Mouse (Mus musculus): ENCODE data around the gene Cib3. TPM values are rescaled to one million over a fixed set of nuclear protein-coding genes. Genes with fewer than 3 reads are reported as not detected.

Cib3 gene
- polyA plus RNA-seq, 2 experiments = not detected

- WGBS = 17% methylated on average over 39 of the region's 39 CpGs
- ATAC-seq (ENCODE audit: low FRiP score, low read depth) (peak; percentile 99), DNase-seq (ENCODE audit: low spot score) (peak; percentile 98)
- H3K27me3 ChIP-seq (ENCODE audit: control insufficient read depth, insufficient read depth, low read length) = no peaks in the 10 kb centered on the region
- peak within 1 kb of the TSS; percentile 82 for H3K4me3 ChIP-seq (replicated peaks; ENCODE audit: low read length)
- peaks cover 9% of the 10 kb centered on the region for H3K4me1 ChIP-seq (ENCODE audit: control insufficient read depth, insufficient read depth, low read length)
- H3K9me3 ChIP-seq (ENCODE audit: control insufficient read depth, low read length) = no peaks in the 10 kb centered on the region
- peaks cover 28% of the 10 kb centered on the region for H3K36me3 ChIP-seq (ENCODE audit: control insufficient read depth, insufficient read depth, low read length)
- TF ChIP-seq POLR2A (IDR thresholded peaks at IDR 0.05; ENCODE audit: borderline replicate concordance, extremely low read depth, insufficient read depth, insufficient read length) = no peak
- H3K27ac ChIP-seq (replicated peaks; ENCODE audit: low read depth, low read length) = peak within 1 kb of the TSS; percentile 81
- H3K4me2 ChIP-seq (replicated peaks; ENCODE audit: low read depth, low read length, severe bottlenecking) = peak within 1 kb of the TSS; percentile 75
- peak within 1 kb of the TSS; percentile 84 for H3K9ac ChIP-seq (ENCODE audit: low read depth, low read length, severe bottlenecking)
Measured at GRCm38 (mm10) chr8:72219541-72220363, 7.1 kb upstream of the Cib3 start, which contains the start of gene Fam32a. Gene Fam32a (plus strand): TSS chr8:72219730.

DNA sequence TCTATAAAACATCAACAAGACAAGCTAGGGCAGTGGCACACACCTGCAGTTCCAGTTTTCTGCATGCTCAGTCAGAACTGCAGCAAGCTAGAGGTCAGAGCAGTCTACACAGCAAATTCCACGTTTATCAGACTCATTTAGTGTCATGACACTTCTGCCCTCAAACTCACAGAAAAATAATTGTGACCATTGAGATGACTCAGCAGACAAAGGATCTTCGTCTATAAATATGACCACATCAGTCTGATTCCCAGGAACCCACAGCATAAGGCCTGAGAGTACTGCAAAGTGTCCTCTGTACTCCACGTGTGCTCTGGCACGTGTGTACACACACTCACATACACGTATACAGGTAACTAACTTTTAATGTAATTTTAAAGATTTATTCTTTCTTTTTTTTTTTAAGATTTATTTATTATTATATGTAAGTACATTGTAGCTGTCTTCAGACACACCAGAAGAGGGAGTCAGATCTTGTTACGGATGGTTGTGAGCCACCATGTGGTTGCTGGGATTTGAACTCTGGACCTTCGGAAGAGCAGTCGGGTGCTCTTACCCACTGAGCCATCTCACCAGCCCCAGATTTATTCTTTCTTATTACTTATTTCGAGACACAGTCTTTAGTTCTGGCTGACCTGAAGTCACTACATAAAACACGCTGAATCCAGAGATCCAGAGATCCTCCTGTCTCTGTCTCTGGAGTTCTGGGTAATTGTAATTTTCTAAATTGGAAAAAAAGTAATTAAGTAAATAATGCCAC is 6.3 kb upstream of the Cib3 start:
- DNase-seq (ENCODE audit: low spot score) = no peak
- WGBS = 80% methylated on average over 9 of the region's 10 CpGs
- H3K9me3 ChIP-seq (ENCODE audit: control insufficient read depth, low read length) = no peaks in the 10 kb centered on the region
- H3K36me3 ChIP-seq (ENCODE audit: control insufficient read depth, insufficient read depth, low read length) = peaks cover 26% of the 10 kb centered on the region
- ATAC-seq (ENCODE audit: low FRiP score, low read depth) = peak; percentile 3; the same call in 1 of the 2 replicates
- H3K9ac ChIP-seq (ENCODE audit: low read depth, low read length, severe bottlenecking) = no peak overlapping the region
- H3K27ac ChIP-seq (replicated peaks; ENCODE audit: low read depth, low read length) = no peak overlapping the region
- H3K4me3 ChIP-seq (replicated peaks; ENCODE audit: low read length) = peak overlapping the region; percentile 82
- H3K4me1 ChIP-seq (ENCODE audit: control insufficient read depth, insufficient read depth, low read length) = peaks cover 9% of the 10 kb centered on the region
- no peak for TF ChIP-seq POLR2A (IDR thresholded peaks at IDR 0.05; ENCODE audit: borderline replicate concordance, extremely low read depth, insufficient read depth, insufficient read length)
- peak overlapping the region; percentile 75; the same call in 1 of the 2 replicates for H3K4me2 ChIP-seq (replicated peaks; ENCODE audit: low read depth, low read length, severe bottlenecking)
- H3K27me3 ChIP-seq (ENCODE audit: control insufficient read depth, insufficient read depth, low read length) = no peaks in the 10 kb centered on the region

- H3K9me3 ChIP-seq (ENCODE audit: control insufficient read depth, low read length) = no peaks in the 10 kb centered on the region
- WGBS = 40% methylated on average over 1 of the region's 1 CpGs
- H3K36me3 ChIP-seq (ENCODE audit: control insufficient read depth, insufficient read depth, low read length) = no peaks in the 10 kb centered on the region
- no peak overlapping the region for H3K9ac ChIP-seq (ENCODE audit: low read depth, low read length, severe bottlenecking)
- peaks cover 8% of the 10 kb centered on the region for H3K4me1 ChIP-seq (ENCODE audit: control insufficient read depth, insufficient read depth, low read length)
- no peak overlapping the region for H3K4me2 ChIP-seq (replicated peaks; ENCODE audit: low read depth, low read length, severe bottlenecking)
- H3K27ac ChIP-seq (replicated peaks; ENCODE audit: low read depth, low read length) = no peak overlapping the region
- no peak overlapping the region for H3K4me3 ChIP-seq (replicated peaks; ENCODE audit: low read length)
- ATAC-seq (ENCODE audit: low FRiP score, low read depth) = no peak
- no peak for TF ChIP-seq POLR2A (IDR thresholded peaks at IDR 0.05; ENCODE audit: borderline replicate concordance, extremely low read depth, insufficient read depth, insufficient read length)
- H3K27me3 ChIP-seq (ENCODE audit: control insufficient read depth, insufficient read depth, low read length) = no peaks in the 10 kb centered on the region
- no peak for DNase-seq (ENCODE audit: low spot score)
Measured at GRCm38 (mm10) chr8:72215871-72216270, 3.2 kb upstream of the Cib3 start.

- no peaks in the 10 kb centered on the region for H3K36me3 ChIP-seq (ENCODE audit: control insufficient read depth, insufficient read depth, low read length)
- H3K27me3 ChIP-seq (ENCODE audit: control insufficient read depth, insufficient read depth, low read length) = no peaks in the 10 kb centered on the region
- no peak overlapping the region for H3K27ac ChIP-seq (replicated peaks; ENCODE audit: low read depth, low read length)
- no peak overlapping the region for H3K4me2 ChIP-seq (replicated peaks; ENCODE audit: low read depth, low read length, severe bottlenecking)
- H3K4me3 ChIP-seq (replicated peaks; ENCODE audit: low read length) = no peak overlapping the region
- no peak overlapping the region for H3K9ac ChIP-seq (ENCODE audit: low read depth, low read length, severe bottlenecking)
- no peaks in the 10 kb centered on the region for H3K9me3 ChIP-seq (ENCODE audit: control insufficient read depth, low read length)
- DNase-seq (ENCODE audit: low spot score) (no peak), ATAC-seq (ENCODE audit: low FRiP score, low read depth) (no peak)
- no peaks in the 10 kb centered on the region for H3K4me1 ChIP-seq (ENCODE audit: control insufficient read depth, insufficient read depth, low read length)
- no peak for TF ChIP-seq POLR2A (IDR thresholded peaks at IDR 0.05; ENCODE audit: borderline replicate concordance, extremely low read depth, insufficient read depth, insufficient read length)
- WGBS = 40% methylated on average over 2 of the region's 2 CpGs
Measured at GRCm38 (mm10) chr8:72215060-72215459, 2.4 kb upstream of the Cib3 start.

GRCm38 (mm10) chr8:72213536-72213935 is 899 bp upstream of the Cib3 start, which contains the start of gene Gm11034:
Gene Gm11034 (minus strand): TSS chr8:72213636.
- Histone ChIP-seq H3K27me3 (ENCODE audit: control insufficient read depth, insufficient read depth, low read length) (no peaks in the 10 kb centered on the region), H3K4me2 (replicated peaks; ENCODE audit: low read depth, low read length, severe bottlenecking) (no peak within 1 kb of the TSS), H3K9ac (ENCODE audit: low read depth, low read length, severe bottlenecking) (no peak within 1 kb of the TSS), H3K9me3 (ENCODE audit: control insufficient read depth, low read length) (no peaks in the 10 kb centered on the region), H3K4me3 (replicated peaks; ENCODE audit: low read length) (no peak within 1 kb of the TSS), H3K4me1 (ENCODE audit: control insufficient read depth, insufficient read depth, low read length) (no peaks in the 10 kb centered on the region), H3K36me3 (ENCODE audit: control insufficient read depth, insufficient read depth, low read length) (no peaks in the 10 kb centered on the region), H3K27ac (replicated peaks; ENCODE audit: low read depth, low read length) (no peak within 1 kb of the TSS)
- TF ChIP-seq POLR2A (IDR thresholded peaks at IDR 0.05; ENCODE audit: borderline replicate concordance, extremely low read depth, insufficient read depth, insufficient read length) = no peak
- 71% methylated on average over 4 of the region's 4 CpGs for WGBS
- ATAC-seq (ENCODE audit: low FRiP score, low read depth) = no peak
- no peak for DNase-seq (ENCODE audit: low spot score)

Measured in limb, embryonic 14.5 days (tissue).